Mouse (Mus musculus) heart, embryonic 10.5 days (tissue): ENCODE measurements around the gene Adora1. TPM values are rescaled to one million over a fixed set of nuclear protein-coding genes. Genes with fewer than 3 reads are reported as not detected.

ENCODE experiments used
- DNase-seq: peaks from one replicate; pipeline ENCODE4 v3.0.0-alpha.2; 2017; ENCODE audit warnings: low spot score
- H3K27ac ChIP-seq: fragments of 300-500 bp; sonication (generic); 2 replicates; pipeline ENCODE4 v1.5.1; 2016; ENCODE audit warnings: mild to moderate bottlenecking
- H3K27me3 ChIP-seq: fragments of 300-500 bp; sonication (generic); 2 replicates; pipeline ENCODE4 v1.6.1; 2016; ENCODE audit warnings: mild to moderate bottlenecking; ENCODE audit not compliant: poor library complexity, insufficient read depth, severe bottlenecking
- H3K36me3 ChIP-seq: fragments of 300-500 bp; sonication (generic); 2 replicates; pipeline ENCODE4 v1.6.1; 2016; ENCODE audit warnings: mild to moderate bottlenecking, moderate library complexity
- H3K4me1 ChIP-seq: fragments of 300-500 bp; sonication (generic); 2 replicates; pipeline ENCODE4 v1.6.1; 2016; ENCODE audit warnings: mild to moderate bottlenecking
- H3K4me3 ChIP-seq: fragments of 300-500 bp; sonication (generic); 2 replicates; pipeline ENCODE4 v1.5.1; 2016; ENCODE audit warnings: mild to moderate bottlenecking, moderate library complexity
- H3K9me3 ChIP-seq: fragments of 300-500 bp; sonication (generic); 2 replicates; pipeline ENCODE4 v1.6.1; 2016; ENCODE audit warnings: mild to moderate bottlenecking, moderate library complexity
- WGBS: fragments of 180-500 bp; shearing (Covaris S2); methylation state at CpG from one replicate; pipeline ENCODE4 v1.1.7; 2016; 5-methylcytosine and 5-hydroxymethylcytosine counted together
- polyA plus RNA-seq: library from polyadenylated mRNA; unstranded; fragments of >200 nt; fragmentation: Nextera tagmentation; extraction: Ambion mirVana; gene quantifications from 2 replicates; pipeline ENCODE4 v1.2.1, GENCODE M21; 2016

Gene Adora1
- 8.0 and 8.1 TPM in 2 replicates for polyA plus RNA-seq

DNA sequence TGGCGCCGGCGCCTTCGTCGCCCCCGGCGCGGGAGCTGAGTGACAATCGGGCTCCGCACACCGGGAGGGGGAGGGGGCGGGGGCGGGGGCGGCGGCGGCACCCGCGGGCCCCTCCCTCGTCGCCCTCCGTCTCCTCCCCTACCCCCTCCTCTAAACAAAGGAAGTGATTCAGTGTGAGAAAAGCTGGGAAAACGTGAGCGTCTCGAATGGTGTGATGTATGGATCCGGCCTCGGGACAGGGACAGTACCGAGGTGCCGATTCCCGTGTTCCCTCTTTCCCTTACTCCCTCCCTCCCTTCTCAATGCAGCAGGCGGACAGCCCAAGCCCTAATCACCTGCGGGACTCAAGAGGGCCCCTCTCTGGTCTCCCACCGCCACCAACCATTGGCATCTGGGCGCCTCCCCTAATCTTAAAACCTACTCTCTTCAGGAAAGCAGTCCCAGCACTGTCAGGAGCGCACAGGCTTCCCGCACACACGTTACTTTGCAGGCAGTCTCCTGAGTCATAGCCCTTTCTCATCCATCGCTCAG is at the start of gene Adora1:
Adora1 (minus strand) TSS at position 41 of the 531 bp plus-strand sequence.
- Histone ChIP-seq H3K4me1 (peaks cover 66% of the 10 kb centered on the region), H3K27me3 (peaks cover 62% of the 10 kb centered on the region), H3K4me3 (peak within 1 kb of the TSS; percentile 69), H3K36me3 (no peaks in the 10 kb centered on the region), H3K9me3 (no peaks in the 10 kb centered on the region), H3K27ac (peak within 1 kb of the TSS; percentile 85)
- no peak for DNase-seq
- WGBS: 1% methylated on average over 24 of the region's 37 CpGs

DNA sequence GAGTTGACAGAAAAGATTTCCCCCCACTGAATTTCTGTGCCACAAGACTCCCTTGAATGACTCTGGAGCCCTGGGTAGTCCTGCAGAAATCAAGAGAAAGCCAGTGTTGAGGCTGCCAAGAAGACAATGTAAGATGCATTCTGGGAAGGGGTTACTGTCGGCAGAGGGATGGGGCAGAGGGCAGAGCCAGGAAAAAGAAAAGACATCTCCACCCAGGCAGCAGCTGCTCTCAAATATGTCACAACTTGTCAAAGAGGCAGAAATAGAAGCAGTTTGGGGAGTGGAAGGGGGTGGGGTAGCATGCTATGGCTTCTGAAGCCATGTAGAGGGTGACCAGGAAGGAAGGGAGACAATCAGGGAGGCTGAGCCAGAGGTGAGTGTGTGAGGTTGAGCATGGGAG is 47.9 kb upstream of the Adora1 start:
- 53% methylated on average over 1 of the region's 1 CpGs for WGBS
- H3K4me3 ChIP-seq: no peak overlapping the region
- no peak overlapping the region for H3K27ac ChIP-seq
- H3K9me3 ChIP-seq: no peaks in the 10 kb centered on the region
- H3K27me3 ChIP-seq: 0 out of 2 replicates have a peak, but pooled peaks cover 4% of the 10 kb centered on the region
- no peak for DNase-seq
- no peaks in the 10 kb centered on the region for H3K36me3 ChIP-seq
- peaks cover 23% of the 10 kb centered on the region for H3K4me1 ChIP-seq

DNA sequence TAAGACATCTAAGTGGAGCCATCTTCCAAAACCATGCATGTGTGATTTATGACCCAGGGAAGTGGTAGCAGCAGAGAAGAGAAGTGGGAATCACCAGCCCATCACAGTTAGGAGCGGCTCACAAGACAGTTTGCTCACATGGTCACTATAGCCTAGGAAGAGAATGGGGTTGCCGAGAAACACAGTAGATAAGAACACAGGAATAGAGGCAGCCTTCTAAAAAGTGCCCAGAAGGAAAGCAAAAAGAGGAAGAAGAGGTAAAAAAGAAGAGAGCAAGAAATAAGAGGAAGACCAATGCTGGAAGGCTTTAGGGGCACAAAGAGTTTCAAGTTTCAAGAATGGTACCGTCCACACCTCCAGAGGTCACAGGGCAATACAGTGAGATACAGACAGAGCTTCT is 47.1 kb upstream of the Adora1 start:
- Histone ChIP-seq H3K4me1 (peaks cover 25% of the 10 kb centered on the region), H3K27me3 (no peaks in the 10 kb centered on the region), H3K9me3 (no peaks in the 10 kb centered on the region), H3K27ac (no peak overlapping the region), H3K4me3 (no peak overlapping the region), H3K36me3 (no peaks in the 10 kb centered on the region)
- DNase-seq: no peak
- WGBS: 49% methylated on average over 3 of the region's 3 CpGs

DNA sequence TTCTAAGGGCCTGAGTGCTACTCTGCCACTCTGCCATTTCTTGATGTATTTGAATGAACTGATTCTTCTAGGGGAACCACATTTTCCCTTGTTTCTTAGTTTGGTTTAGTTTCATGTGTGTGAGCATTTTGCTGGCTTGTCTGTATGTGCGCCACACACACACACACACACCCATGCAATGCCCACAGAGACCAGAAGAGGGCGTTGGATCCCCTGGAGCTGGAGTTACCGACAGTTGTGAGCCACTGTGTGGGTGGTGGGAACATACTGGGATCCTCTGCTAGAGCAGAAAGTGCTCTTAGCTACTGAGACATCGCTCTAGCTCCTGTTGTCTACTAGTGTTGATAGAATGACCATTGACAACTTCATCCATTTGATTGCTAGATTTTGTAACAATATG is 46.3 kb upstream of the Adora1 start:
- 69% methylated on average over 4 of the region's 4 CpGs for WGBS
- DNase-seq: no peak
- Histone ChIP-seq H3K4me1 (peaks cover 33% of the 10 kb centered on the region), H3K27ac (no peak overlapping the region), H3K4me3 (no peak overlapping the region), H3K36me3 (no peaks in the 10 kb centered on the region), H3K9me3 (no peaks in the 10 kb centered on the region), H3K27me3 (no peaks in the 10 kb centered on the region)

DNA sequence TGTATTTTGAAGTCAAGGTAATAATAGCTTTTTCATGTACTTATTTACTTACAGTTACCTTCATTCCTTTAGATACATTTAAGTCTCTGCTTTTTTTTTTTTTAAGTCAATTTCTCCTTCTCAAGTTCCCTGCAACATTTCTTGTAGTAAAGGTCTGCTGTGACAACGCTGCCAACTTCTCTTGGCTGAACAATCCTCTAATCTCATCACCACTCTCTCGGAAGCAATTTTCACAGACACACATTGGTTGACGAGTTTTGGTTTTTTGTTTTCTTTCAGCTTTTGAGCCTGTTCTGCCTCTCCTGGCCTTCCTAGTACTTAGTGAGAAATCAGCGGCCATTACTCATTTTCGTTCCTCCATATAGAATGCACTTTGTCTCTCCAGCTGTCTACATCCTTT is 44.9 kb upstream of the Adora1 start:
- H3K4me1 ChIP-seq: peaks cover 38% of the 10 kb centered on the region
- no peak overlapping the region for H3K4me3 ChIP-seq
- WGBS: 85% methylated on average over 5 of the region's 5 CpGs
- H3K27me3 ChIP-seq: no peaks in the 10 kb centered on the region
- H3K27ac ChIP-seq: no peak overlapping the region
- DNase-seq: no peak
- no peaks in the 10 kb centered on the region for H3K36me3 ChIP-seq
- no peaks in the 10 kb centered on the region for H3K9me3 ChIP-seq

DNA sequence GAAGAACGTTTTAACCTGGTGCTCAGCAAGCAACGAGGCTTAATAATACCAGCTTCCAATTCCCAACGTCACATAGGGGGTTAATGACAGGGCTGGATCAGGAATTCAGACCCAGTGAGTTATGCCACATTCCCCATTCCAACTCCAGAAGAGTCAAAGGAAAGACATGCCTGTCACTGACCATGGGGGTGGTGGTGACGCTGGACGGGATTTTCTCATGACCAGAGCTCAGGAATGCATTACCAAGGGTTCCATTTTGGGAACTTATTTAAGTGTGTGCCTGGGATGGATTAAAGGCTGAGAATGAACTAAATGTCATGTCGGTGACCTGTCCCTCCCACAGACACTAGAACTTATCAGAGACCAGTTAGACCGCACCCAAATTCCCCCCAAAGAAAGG is 41.6 kb upstream of the Adora1 start:
- no peaks in the 10 kb centered on the region for H3K9me3 ChIP-seq
- H3K4me1 ChIP-seq: peaks cover 37% of the 10 kb centered on the region
- no peaks in the 10 kb centered on the region for H3K27me3 ChIP-seq
- 54% methylated on average over 7 of the region's 7 CpGs for WGBS
- H3K36me3 ChIP-seq: no peaks in the 10 kb centered on the region
- DNase-seq: peak; percentile 81
- peak overlapping the region; percentile 60; the same call in 1 of the 2 replicates for H3K27ac ChIP-seq
- H3K4me3 ChIP-seq: no peak overlapping the region

DNA sequence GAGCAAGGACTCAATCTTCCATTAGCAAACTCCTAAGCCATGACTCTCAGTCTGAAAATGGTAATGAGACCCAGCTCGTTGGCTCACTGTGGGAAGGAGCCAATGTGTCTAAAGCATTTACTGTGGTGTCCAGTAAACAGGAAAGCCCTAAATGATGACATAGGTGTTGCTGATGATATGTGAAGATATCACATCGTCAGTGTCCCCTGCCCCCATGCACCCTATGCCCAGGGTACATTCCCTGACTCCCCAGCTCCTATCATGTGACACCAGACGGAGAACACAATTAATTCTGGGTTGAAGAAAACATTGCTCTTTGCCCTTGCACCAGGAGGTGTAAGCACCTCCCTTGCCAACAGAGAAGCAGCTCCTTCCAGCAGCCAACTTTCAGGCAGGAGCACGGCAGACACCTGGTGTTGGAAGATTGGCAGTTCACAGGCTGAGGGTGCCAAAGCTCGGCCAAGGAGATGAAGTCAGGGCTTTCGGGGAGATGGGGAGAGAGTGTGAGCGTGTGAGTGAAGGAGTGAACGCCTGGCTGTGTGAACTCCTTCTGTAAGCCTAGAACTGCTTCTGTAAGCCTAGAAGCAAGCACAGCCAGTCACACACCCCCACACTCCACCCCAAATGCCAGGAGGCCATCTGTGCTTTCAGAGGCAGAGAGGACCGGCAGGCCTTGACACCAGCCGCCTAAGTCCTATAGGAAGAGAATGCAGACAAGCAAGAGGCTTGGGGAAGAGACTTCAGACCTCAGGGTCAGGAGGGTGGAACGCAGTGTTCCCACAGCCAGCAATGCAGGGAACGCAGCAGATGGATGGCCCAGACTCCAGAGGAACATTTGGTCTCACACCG is 40.6 kb upstream of the Adora1 start:
- DNase-seq: no peak
- WGBS: 65% methylated on average over 13 of the region's 13 CpGs
- Histone ChIP-seq H3K36me3 (no peaks in the 10 kb centered on the region), H3K9me3 (no peaks in the 10 kb centered on the region), H3K27ac (peak overlapping the region; percentile 60; the same call in 1 of the 2 replicates), H3K27me3 (no peaks in the 10 kb centered on the region), H3K4me3 (no peak overlapping the region), H3K4me1 (peaks cover 37% of the 10 kb centered on the region)

DNA sequence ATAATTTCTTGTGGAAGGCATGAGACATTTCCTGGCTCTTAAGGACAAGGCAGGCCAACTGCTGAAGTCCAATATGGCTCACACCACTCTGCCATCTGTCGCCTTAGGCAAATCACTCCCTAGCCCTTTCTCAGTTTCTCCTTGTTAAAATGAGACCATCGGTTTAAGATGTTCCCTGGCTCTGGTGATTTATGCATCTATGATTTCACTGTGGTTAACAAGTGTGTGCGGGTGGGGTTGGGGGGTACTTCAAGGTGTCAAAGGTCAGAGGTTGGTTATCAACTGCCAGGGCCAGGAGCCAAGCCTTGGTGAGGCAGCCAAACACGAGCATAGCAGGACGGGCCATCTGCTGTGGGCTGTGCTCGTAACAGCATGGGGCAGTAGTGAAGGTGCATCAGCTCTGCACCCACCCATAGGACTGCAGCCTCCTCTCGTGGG is 39.3 kb upstream of the Adora1 start:
- H3K4me3 ChIP-seq: no peak overlapping the region
- H3K27ac ChIP-seq: no peak overlapping the region
- no peaks in the 10 kb centered on the region for H3K9me3 ChIP-seq
- 77% methylated on average over 7 of the region's 7 CpGs for WGBS
- DNase-seq: no peak
- H3K4me1 ChIP-seq: peaks cover 37% of the 10 kb centered on the region
- H3K36me3 ChIP-seq: no peaks in the 10 kb centered on the region
- no peaks in the 10 kb centered on the region for H3K27me3 ChIP-seq

DNA sequence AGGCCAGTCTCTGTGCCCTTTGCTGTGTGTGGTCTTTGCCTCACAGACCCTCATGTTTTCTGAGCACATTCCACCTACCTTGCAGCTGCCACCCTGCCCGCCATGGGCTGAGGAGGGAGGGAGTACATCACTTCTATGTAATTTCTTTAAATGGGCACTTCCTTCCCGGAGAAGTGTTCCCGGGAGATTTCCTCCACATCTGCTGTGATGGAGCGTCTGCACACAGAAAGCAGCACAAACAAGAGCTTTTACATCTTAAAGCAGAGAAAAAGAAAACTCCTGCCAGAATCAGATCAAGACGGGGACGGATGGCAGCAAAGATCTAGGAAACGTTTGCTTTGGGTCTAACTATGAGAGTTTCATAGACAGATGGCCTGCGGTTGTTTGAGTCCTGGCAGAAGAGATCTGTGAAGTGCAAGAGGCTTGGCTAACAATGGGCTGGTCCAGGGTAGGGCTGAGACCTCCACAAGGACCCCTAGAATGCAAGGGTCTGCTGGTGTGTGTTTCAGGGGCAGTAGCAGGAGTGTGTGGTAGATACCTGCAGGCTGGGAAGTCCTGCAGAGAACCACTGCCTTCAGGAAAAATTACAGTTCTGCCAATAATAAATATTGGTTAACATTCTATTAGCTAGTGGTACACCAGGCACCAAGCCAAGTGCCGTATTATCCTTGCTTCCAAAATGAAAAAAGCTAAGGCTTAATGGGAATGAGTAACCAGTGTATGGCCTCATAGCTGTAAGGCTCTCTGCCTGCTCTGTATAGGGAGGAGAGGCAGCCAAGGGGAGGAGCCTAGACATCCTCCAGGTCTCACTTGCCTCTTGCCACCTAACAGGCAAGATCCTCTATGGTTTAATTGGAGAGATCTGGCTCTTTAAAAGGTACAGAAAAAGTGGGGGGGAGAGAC is 38.5 kb upstream of the Adora1 start:
- Histone ChIP-seq H3K4me3 (no peak overlapping the region), H3K4me1 (peaks cover 37% of the 10 kb centered on the region), H3K36me3 (no peaks in the 10 kb centered on the region), H3K9me3 (no peaks in the 10 kb centered on the region), H3K27me3 (no peaks in the 10 kb centered on the region), H3K27ac (no peak overlapping the region)
- WGBS: 62% methylated on average over 9 of the region's 9 CpGs
- no peak for DNase-seq

DNA sequence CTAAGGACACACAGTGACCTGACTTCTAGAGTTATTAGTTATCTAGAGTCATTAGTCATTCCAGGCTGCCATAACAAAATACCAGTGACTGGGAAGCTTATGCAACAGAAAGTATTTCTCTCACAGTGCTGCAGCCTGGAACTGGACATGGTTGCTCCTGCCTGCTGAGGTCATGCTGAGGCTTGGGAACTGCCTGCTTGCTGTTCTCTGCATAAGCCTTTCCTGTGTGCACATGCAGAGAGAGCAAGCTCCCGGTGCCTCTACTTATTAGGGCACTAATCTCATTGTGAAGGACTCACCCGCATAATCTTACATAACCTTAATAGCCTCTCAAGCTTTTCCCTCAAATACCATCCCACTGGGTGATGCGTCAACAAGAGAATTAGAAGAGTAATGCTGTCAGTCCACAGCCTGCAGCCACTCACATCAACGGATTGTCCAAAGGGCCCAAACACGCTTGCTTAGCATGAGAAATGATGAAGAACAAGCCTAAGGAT is 37.6 kb upstream of the Adora1 start:
- DNase-seq: no peak
- no peak overlapping the region for H3K4me3 ChIP-seq
- 71% methylated on average over 5 of the region's 5 CpGs for WGBS
- no peaks in the 10 kb centered on the region for H3K9me3 ChIP-seq
- peaks cover 37% of the 10 kb centered on the region for H3K4me1 ChIP-seq
- no peaks in the 10 kb centered on the region for H3K36me3 ChIP-seq
- H3K27me3 ChIP-seq: no peaks in the 10 kb centered on the region
- no peak overlapping the region for H3K27ac ChIP-seq

DNA sequence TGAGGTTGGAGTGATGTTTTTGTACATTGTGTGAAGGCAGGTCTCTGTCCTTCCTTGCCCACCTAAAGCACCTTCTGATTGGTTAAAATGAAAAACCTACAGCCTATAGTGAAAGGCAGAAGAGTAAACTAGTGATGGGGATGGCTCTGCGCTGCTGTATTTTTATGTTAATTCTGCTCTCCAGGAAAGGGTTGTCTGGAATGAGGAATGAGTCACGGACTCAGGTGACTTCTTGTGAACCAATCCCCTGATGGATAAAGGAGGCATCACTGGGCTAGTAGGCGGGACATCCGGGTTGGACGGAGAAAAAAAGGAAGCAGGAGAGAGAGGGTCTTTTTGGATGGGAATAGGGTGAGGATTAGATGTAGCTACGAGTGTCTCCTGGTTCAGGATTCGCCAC is 34.8 kb upstream of the Adora1 start:
- no peaks in the 10 kb centered on the region for H3K36me3 ChIP-seq
- H3K9me3 ChIP-seq: no peaks in the 10 kb centered on the region
- 66% methylated on average over 7 of the region's 7 CpGs for WGBS
- peaks cover 14% of the 10 kb centered on the region for H3K4me1 ChIP-seq
- no peak for DNase-seq
- no peak overlapping the region for H3K4me3 ChIP-seq
- no peaks in the 10 kb centered on the region for H3K27me3 ChIP-seq
- H3K27ac ChIP-seq: no peak overlapping the region

DNA sequence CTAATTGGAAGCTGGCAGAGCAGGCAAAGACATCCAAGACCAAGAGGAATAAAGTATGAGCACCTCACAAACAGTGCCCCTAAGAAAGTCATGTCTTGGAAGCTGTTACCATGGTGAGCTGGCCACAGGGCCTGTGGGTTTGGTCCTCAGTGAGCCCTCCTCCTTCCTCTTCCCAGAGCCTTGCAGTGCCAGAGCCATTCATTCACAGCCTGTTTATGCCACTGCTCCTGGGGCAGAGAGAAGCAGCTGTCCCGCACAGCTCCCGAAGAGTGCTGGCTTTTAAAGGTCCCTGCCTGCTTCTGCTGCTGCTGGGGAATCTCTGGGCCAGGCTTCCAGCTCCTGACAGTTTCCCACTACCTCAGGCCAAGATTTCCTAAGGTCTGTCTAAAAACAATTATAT is 30.6 kb upstream of the Adora1 start:
- Histone ChIP-seq H3K4me3 (no peak overlapping the region), H3K4me1 (no peaks in the 10 kb centered on the region), H3K27me3 (no peaks in the 10 kb centered on the region), H3K36me3 (no peaks in the 10 kb centered on the region), H3K27ac (no peak overlapping the region), H3K9me3 (no peaks in the 10 kb centered on the region; the same call in 1 of the 2 replicates)
- DNase-seq: no peak
- 54% methylated on average over 2 of the region's 2 CpGs for WGBS
